Mouse (Mus musculus) gastrocnemius, adult 18-20 months (tissue): ENCODE measurements around the gene Chl1. TPM values are rescaled to one million over a fixed set of nuclear protein-coding genes. Genes with fewer than 3 reads are reported as not detected.
A peak's percentile ranks its signal among the peaks of the same experiment; 100 is the strongest.

Experiments used
- DNase-seq: peaks from one replicate; pipeline ENCODE4 v3.0.0; 2021; ENCODE audit warnings: low spot score
- total RNA-seq, 2 experiments: library from RNA; stranded (reverse); gene quantifications; 2 replicates each; pipeline ENCODE4 v1.2.3; 2021

The Chl1 gene
- total RNA-seq, 2 experiments from 2014 or later = 0.43 to 0.68 TPM

GRCm38 (mm10) chr6:103665206-103665605, 154.8 kb downstream of the Chl1 start:
- DNase-seq = no peak

- no peak for DNase-seq
These were observed 155.4 kb downstream of the Chl1 start for GRCm38 (mm10) chr6:103665677-103666316.

GRCm38 (mm10) chr6:103673111-103673510, 162.7 kb downstream of the Chl1 start:
- DNase-seq = no peak

- DNase-seq = peak; percentile 1
These were observed 163.9 kb downstream of the Chl1 start for GRCm38 (mm10) chr6:103674332-103674731.

- no peak for DNase-seq
These were observed 164.8 kb downstream of the Chl1 start for GRCm38 (mm10) chr6:103675145-103675544.

GRCm38 (mm10) chr6:103676664-103677063, 166.3 kb downstream of the Chl1 start:
- DNase-seq = no peak

GRCm38 (mm10) chr6:103677072-103677471, 166.7 kb downstream of the Chl1 start:
- no peak for DNase-seq

- peak; percentile 16 for DNase-seq
These were observed 172.6 kb downstream of the Chl1 start for GRCm38 (mm10) chr6:103682854-103683574.

- DNase-seq = no peak
These were observed 182.1 kb downstream of the Chl1 start for GRCm38 (mm10) chr6:103692511-103692910.

GRCm38 (mm10) chr6:103697349-103698028, 187.1 kb downstream of the Chl1 start:
- DNase-seq = no peak

GRCm38 (mm10) chr6:103699482-103699881, 189.1 kb downstream of the Chl1 start:
- no peak for DNase-seq

- DNase-seq = no peak
These were observed 189.5 kb downstream of the Chl1 start for GRCm38 (mm10) chr6:103699895-103700294.

- no peak for DNase-seq
These were observed 189.9 kb downstream of the Chl1 start for GRCm38 (mm10) chr6:103700336-103700735.

- DNase-seq = no peak
These were observed 196.0 kb downstream of the Chl1 start for GRCm38 (mm10) chr6:103706366-103706765.

- DNase-seq = no peak
These were observed 228.9 kb downstream of the Chl1 start for GRCm38 (mm10) chr6:103739291-103739690.

- no peak for DNase-seq
These were observed 232.4 kb downstream of the Chl1 start for GRCm38 (mm10) chr6:103742784-103743183.

GRCm38 (mm10) chr6:103746103-103746502, 235.7 kb downstream of the Chl1 start:
- DNase-seq = no peak

- DNase-seq = no peak
These were observed 238.9 kb downstream of the Chl1 start for GRCm38 (mm10) chr6:103749122-103749773.

- no peak for DNase-seq
These were observed 243.5 kb downstream of the Chl1 start for GRCm38 (mm10) chr6:103753891-103754290.

GRCm38 (mm10) chr6:103766830-103767229, 256.4 kb downstream of the Chl1 start:
- no peak for DNase-seq

GRCm38 (mm10) chr6:103781058-103781457, 270.7 kb downstream of the Chl1 start:
- DNase-seq = no peak

- no peak for DNase-seq
These were observed 280.8 kb downstream of the Chl1 start for GRCm38 (mm10) chr6:103791077-103791632.
